Mouse (Mus musculus) neural tube, embryonic 10.5 days (tissue): ENCODE data around the gene Tec.

Source experiments
- DNase-seq: peaks from one replicate; pipeline ENCODE4 v3.0.0-alpha.2; 2017; ENCODE audit warnings: low spot score; ENCODE audit errors: extremely low spot score

The Tec gene

DNA sequence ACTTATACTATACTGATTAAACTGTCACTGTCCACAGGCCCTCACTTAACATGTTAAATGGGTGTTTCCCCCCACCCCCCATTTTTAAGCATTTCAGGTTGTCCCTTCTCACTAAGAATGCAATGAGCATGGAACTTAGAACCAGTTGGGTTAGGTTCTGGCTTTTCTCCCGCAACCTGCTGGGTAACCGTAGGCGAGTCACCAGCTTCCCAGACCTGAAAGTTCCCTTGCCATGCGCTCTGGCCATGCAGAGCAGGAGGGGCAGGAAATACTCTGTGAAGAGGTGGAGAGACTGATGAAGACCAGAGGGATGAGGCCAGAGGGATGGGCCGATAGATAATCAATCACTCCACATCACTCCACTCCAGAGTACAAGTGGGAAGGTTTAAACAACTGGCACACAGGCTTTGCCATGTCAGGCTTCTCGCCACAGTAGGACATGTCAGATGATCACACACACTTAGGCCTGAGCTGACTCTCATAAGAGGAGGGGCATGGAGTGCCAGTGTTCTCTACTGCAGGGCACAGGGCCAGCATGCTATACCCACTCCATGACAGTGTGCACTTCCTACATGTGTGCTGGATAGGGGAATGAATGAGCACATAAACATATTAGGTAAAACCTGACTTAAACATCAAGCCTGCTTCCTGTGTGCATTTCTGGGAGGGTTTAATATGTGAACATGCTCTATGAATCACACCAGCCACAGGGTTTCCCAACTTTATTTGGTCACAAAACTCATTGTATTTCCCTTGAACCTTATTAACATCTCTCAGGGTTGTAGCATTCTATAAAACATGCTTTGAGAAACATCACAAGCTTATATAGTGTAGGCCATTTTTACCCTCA, 13.9 kb downstream of the Tec start:
- DNase-seq, result no peak

DNA sequence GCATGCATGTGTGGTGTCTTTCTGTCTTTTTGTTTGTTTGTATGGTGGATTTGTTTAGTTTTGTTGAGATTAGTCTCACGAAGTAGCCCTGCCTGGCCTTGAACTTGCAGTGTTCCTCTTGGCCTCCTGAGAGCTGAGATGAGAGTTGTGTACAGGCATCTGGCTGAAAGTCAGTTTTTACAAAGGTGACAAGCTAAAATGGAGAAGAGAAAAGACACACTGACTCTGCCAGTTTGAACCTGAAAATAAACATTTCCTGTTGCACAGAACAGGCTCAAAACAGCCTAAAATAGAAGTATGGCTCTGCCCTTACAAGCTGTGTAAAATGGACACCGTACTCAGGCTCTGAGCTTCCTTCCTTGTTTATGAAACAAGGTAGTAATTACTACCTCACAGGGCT, 14.9 kb downstream of the Tec start:
- DNase-seq, result no peak

DNA sequence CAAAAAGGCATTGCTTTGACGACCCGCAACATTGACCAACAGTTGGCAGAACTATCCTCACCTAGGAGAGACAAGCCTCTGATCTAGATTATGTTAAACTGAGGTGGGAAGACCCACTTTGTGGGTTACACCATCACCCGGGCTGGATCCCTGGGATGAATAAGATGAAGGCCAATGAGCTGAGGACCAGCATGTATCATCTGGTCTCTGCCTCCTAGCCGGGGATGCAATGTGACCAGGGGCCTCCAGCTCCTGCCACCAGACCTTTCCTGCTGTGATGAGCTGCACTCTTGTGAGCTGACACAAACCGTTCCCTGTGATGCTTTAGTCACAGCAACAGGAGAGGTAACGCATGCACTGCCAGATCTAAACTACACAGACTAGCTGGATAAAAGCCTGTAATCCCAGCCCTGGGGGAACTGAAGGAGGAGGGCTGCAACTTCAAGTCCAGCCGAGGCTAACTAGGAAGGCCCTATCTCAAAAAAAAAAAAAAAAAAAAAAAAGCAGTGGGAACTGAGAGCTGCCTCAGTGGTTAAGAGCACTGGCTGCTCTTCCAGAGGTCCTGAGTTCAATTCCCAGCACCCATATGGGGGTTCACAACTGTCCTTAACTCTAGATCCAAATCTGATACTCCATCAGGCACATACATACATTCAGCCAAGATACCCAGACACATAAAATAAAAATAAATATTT, 15.8 kb downstream of the Tec start:
- no peak for DNase-seq

DNA sequence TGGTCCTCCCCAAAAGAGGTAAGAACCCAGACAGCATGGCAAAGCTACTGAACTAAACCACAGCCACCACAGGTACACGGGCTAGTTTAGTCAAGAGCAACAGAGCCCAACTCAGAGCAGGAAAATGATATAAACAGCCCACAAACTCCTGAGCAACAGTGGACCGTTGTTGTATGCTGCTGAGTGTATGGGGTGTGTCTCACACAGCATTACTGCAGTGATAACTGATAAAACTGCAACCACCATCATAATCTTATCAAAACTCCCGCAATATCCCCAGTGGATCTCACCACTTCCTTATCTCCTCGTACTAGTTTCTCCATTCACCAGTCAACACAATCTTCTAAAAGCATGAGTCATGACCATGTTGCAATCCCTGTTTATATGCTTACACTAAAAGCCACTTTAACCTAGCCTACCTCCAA, 16.6 kb downstream of the Tec start:
- DNase-seq, result no peak

DNA sequence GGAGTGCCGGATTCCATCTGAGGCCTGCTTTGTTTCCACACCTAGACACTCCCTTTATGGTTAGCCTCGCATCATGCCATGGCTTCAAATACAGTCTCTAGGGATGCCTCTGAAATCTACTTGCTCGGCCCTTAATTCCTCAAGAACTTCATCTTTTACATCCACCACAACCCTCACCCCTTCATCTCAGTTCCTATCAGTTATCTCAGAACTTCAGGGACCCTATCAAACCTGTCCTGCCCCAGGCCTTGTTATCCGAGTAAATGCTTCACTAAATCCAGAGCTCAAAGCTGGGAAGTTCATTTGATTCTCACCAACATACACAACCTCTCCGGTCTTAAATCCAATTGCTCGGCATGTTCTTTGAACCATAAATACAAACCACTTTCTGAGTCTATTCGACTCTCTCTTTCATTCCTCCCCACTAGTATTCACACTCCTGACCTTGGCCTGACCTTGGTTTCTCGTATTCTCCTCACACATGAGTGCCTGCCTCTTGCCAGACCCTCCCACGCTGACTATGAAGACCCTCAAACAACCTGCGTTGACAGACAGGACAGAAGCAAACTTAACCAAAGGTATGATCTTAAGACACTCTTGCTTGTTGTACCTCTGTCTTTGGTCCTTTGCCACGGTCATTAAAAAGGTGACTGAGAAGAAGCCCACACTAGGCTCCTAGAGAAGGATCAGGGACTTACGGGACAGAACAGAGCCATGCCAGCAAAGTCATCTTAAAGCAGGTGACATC, 17.2 kb downstream of the Tec start:
- DNase-seq, result no peak

DNA sequence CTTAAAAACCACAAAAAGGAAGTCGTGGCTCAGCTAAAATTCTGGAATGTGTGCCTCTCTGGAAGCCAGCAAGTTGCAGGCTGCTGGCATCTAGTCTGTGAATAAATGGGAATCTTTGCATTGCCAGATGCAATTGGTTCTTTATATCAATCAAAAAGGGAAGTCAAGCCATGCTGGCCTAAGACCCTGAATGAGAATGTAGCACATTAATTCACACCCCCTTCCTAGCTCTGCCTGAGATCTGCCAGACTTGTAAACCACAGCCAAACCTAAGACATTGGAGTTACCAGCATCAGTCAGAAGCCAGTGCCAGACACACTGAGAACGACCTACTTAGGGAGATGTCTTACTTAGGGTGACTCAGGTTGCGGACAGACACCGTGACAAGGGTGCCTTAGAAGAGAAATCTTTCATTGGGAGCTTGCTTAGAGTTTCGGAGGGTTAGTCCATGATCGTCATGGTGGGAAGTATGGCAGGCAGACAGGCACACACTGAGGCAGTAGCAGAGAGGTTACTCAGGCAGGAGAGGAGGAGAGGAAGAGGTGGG, 19.3 kb downstream of the Tec start:
- no peak for DNase-seq

DNA sequence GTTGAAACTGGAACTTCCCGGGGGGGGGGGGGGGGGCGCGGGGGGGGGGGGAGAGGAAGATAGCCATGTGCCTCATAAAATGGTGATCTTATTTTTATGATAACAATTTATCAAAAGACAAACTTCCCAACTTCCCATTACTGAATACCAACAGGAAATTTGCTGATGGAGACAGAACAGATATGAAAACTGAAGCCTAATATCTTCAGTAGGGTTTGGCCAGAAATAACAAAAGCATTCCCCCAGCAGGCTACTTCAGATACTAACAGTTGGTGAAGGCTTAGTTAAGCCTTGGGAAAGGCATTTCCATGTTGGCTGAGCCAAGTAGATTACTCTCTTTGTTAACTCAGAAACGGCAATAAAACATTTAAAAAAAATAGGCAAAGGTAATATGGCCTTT, 21.6 kb downstream of the Tec start:
- no peak for DNase-seq

DNA sequence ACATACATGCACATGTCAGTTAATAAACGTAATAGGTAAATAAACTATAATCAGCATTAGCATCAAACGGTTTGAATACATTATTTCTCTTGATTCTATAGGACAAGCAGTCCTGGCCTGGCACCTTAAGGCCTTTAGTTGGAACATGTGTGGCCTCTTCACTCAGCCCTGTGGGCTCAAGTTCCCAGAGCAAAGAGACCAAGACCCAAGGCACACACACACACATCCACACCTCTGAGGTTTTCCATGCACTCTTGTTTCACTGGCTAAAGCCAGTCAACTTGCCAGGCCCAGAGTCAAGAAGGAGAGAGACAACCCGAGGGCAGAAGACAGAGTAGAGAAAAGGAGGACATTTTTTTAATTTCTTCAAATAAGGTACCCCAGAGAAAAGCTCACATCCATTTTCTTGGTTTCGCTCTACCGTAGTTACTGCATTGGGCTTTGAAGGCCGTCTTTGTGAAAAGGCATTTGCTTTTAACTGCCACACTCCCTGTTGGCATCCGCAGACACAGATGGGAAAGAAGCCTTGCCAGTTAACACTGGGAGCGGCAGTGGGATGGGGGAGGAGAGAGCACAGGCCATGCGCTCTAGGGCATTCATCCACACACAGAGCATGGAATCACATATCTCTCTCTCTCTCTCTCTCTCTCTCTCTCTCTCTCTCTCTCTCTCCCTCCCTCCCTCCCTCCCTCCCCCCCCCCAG, 22.2 kb downstream of the Tec start:
- no peak for DNase-seq

DNA sequence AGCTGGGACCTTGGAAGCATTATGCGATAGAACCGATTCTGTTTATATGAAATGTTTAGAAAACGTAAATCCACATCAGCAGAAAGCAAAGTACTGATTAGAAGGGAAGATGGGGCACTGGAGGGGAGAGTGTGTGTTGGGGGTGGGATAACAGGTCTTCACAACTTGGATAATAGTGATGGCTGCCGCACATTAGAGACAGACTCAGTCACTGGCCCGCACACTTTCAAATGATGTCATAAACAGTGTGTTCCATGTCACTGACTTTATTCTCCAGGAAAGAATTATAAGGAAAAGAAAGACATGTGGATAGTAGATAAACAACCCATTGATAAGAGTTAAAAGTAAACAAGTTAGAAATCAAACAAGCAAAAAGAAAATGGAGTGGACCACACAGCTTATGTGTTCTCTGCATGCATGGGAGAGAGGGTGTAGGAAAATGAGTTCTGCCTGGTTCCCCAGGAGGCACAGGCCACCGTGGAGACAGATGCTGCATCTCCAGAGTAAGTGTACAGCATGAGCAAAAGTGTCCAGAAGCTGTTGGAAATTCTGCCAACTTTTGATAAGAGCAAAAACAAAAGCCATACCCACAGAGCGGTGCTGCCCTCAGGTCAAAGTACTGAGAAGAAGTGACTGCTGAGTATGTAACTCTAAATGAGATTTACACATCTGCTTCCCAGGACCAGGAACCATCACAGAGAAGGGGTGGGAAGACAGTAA, 23.3 kb downstream of the Tec start:
- DNase-seq, result no peak

DNA sequence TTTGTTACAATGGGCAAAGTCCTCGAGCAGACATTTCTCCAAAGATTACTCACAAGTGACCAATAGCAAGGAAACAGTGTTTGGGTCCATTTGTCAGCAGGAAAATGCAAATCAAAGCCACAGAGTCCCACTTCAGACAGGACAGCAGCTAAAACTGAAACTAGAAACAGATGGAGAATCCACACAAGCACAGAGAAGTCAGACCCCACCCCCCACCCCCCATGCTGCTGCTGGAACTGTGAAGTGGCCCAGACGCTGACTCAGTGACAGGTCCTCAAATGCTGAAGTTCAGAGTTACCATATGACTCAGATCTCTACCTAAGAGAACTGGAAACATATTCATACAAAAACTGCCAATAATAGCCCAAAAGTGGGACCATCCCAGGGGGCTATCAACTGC, 24.0 kb downstream of the Tec start:
- no peak for DNase-seq

DNA sequence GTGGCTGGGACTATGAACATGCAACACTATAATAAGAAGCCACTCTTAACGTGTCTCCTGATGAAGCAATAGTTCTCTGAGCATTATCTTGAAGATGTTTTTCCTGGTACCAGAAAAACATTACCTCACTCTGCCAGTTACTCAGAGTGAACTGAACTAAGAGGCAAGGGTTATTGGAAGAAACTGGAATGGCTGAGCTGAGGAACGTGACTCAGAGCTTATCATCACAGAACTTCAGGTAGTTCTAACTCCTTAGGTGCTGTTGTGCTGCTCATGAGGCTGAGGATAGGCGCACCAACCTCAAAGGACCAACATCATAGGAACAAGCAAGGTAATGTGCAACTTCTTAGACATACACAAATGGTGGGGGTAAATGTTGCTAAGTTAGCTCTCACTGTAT, 28.6 kb downstream of the Tec start:
- DNase-seq, result no peak

DNA sequence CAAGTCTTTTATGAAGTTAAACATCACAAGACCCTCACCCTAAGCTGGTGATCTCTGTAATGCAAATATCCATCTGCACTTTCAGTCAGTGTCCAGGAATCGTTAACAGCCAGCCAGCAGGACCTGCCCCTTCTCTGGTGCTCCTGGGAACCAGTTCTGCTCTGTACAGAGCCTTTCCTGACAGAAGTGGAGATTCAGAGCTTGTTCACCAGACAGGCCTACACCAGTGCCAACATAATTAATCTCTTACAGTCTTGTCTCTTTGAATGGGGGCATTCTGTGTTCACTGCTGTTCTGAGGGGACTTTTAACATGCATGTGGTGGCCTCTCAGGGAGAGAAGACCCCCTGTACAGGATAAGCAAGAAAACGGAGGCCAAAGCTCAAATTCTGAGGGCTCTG, 29.3 kb downstream of the Tec start:
- no peak for DNase-seq

DNA sequence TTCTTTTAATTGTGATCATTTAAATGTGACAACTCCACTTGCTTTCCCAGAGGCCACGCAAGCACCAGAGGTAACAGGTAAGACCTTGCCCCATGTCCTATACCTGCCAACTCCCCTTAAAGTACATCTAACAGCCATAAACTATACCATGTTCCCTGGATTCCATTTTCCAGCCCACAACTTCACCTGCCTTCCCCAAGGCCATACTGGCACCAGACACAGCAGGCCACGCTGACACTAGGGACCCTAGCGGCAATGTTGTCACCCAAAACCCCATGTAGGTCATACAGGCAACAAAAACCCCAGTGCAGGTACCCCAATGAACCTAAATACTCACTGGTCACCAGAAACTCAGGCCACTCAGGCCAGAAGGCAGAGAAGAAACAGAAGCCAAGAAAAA, 32.6 kb downstream of the Tec start:
- DNase-seq, result no peak

DNA sequence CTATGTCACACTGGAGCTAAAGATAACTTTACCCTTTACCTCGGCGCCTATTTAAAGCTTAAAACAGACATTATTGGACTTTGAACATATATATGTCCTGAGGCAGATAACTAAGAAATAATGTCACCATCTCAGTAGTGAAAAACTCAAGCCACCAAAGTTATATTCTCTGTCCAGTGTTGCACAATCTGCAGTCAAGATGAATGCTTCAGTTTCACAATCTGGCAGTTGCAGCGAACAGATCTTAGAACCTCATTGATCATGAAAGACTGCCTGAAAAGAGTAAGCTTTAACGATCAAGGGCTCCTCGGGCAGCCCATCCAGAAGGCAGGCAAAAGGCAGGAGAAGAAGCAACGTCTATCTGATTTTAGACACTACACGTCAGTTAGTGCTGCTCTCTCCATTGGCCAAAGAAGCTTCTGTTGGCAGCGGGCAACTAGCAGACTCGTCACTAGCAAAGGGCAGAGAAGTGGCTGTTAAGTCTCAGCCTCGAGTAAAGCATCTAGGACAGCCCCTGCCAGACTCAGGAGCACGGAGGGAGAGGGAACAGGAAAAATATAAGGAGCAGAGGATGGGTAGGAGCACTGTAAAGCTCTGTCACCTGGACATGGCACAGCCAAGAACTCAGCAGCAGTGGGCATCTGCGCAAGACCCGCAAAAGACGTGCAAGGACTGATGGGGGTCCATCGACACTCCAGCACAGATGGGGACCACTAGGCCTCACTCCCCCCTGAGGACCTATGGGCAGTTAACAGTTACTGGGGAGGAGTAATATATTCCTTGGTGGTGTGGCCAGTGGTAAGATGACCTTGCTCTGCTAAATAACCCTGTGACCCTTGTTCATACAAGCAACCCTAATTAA, 35.1 kb downstream of the Tec start:
- no peak for DNase-seq

DNA sequence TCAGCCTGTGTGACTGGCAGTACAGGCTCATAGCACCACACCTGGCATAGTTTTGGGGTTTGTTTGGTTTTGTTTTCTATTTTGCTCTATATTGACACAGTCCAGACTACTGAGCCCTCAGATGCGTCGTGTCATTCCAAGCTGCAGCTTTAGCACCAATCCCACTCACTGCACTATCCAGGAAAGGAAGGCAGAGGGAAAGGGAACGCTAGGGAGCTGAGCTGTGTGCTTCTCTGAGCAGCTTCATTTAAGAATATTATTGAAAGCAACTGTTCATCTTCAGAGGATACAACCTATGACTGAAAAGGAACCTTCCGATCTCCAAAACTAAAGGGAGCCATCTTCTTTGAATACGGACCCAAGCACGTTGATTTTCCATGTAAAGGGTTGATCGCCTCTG, 36.1 kb downstream of the Tec start:
- DNase-seq, result no peak

DNA sequence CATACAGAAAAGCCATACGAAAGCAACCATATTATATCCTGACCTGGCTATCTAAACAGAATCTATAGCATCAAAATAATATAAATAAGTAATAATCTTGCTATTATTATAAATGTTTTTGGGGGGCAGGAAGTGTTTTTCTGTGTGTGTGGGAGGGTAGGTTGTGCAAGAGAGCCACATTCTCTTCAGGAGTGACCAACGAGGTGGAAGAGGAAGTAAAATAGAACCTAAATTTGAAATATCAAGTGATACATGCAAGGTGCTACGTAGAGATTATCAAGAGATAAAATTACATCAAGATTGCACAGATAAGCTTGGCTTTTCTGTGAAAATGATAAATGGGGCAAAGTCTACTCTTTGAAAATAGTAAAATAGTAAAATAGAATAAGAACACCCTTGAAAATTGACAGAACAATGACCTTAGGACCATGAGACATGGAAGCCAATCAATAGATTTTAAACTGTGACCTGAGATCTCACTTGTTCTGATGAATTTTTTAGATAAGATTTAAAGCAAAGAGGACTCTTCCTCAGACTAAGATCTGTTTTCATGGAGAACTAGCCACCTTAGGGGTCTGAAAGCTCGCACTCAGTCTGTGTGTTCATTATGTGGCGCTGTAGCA, 37.2 kb downstream of the Tec start:
- no peak for DNase-seq

DNA sequence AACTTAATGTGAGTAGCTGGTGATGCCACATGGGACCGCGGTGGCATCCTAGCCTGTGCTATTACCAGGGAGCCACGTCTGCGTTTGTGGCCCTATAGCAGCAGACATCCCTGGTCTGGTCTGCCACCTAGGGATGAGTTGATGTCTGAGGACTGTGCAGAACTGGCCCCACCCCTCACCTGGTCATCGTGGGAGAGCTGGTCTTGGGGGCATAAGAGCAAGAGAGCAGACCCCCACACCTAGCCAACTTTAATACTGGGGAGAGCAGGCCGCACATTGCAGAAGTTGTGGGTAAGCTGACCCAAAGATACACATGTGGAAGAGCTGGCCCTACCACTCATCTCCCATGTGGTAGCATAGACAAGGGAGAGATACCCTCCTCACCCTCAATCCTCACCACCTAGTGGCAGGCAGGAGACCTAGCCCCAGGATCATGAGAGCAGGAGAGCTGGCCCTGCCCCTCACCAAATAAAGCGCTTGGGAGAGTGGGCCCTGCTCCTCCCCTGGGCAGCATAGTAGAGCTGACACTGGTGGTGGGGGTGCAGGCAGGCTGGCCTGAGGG, 38.7 kb downstream of the Tec start:
- DNase-seq, result no peak

DNA sequence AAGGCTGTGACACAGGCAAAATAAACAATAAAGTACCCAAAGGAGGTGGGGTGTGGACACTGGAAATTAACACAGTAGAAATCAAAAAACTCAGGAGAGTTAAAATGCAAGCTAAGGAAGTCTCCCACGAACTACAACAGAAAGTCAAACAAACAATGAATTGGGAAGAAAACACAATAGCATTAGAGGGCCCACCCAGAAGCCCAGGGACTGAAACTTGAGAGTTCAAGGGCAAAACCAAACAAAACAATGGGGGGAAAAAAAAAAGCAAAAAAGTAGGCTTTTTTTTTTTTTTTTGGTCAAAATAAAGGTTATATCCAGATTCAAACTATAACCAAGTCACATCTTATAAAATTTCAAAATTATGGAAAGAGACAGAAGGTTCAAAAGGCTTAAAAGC, 39.9 kb downstream of the Tec start:
- no peak for DNase-seq

DNA sequence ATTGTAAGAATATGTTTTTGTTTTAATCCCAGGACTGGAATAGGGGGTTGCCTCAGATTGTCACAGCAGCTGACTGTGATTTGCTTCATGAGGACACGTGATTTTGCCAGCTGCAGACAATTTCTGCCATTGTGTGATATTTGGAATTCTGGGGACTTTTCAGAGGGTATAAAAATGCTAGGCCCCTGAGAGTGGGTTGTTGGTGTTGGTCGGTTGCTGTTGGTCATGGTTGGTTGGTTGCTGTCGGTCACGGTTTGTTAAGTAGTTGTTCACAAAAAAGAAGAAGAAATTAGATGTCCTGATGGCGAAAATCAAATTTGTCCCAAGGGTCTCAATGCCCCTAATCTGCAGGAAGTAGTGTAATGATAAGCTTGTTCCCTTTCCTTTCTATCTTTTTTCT, 40.8 kb downstream of the Tec start:
- no peak for DNase-seq
